Mouse (Mus musculus): ENCODE results near the gene Prpf40b. TPM values are rescaled to one million over a fixed set of nuclear protein-coding genes. Genes with fewer than 3 reads are reported as not detected.

The Prpf40b gene
- total RNA-seq, 2 experiments from 2014 or later = 85.8 to 105 TPM

DNA sequence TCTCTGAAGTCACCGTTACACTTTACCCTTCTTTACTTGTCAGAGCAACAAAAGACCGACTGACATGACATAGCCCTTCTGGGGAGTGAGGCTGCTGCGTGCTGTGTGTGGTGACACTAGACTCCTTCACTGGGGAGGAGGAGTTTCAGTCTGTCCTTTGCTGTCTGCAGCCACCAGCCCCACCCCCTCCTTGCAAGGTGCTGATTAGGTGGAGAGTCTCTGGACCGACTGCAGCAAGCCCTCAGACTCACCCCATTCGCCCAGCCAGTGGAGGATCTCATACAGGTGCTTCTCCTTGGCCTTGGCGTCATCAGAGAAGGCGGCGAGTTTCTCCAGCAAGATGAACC lies 9.7 kb upstream of the Prpf40b start:
- DNase-seq (ENCODE audit: low spot score in 2 of 2) = no peak

DNA sequence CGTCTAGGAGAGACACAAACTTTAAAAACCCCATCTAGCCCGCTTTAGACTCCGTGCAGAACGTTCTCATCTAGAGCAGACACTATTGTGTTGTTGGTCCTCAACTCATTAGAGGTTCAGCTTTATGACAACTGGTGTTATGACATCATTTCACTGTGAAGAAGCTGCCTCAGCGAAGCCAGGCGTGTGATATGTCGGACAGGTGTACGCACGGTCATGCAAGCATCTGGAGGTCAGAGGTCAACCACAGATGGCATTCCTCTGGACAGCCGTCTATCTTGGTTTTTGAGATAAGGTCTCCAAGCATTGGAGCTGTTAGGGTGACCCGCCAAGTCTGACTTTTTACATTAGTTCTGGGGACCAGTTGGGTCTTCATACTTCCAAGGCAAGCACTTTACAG lies 4.3 kb upstream of the Prpf40b start:
- DNase-seq (ENCODE audit: low spot score in 2 of 2) = no peak

DNA sequence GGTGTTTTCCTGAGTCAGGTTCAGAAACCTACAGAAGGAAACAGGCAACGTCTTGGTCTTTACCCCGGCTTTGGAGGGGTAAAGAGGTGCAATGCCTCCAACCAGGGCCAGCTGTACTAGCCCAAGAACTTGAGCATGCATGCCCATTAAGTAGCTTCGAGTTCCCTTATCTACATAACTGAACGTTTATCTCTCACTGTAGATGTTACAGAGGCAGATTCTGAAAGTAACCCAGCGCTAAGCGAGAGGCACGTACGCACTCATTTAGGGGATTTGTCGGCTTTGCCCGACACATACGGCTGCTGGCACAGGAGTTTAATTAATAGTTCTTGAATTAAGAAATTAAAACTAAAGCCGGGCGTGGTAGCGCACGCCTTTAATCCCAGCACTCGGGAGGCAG lies 600 bp upstream of the Prpf40b start:
- DNase-seq (ENCODE audit: low spot score in 2 of 2) = no peak

DNA sequence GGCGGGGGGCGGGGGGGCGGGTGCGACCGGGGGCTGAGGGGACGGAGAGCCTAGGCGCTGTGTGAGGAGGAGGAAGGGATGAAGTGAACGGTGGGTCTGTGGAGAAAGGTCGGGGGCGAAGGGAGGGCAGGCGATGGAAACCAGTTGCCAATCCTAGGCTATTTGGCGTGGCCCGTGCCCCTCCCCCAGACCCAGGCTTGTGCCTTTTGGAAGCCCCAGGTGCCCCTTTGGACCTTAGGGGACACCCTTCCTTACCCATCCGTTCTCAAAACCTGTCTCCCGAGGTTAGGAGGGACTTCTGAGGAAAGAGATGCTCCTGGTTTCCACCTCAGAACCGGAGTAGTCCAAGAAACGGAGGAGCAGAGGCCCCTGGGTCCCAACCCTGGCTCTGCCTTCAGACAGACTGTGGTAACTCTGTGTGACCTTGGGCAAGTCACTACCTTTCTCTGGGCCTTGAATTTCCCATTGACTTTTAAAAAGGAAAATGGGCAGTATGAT lies 646 bp downstream of the Prpf40b start, which contains the start of gene Fam186b:
Fam186b (minus strand) TSS at position 405 of the 498 bp plus-strand sequence.
- DNase-seq (ENCODE audit: low spot score in 2 of 2) = peak; percentile 54 to 64

DNA sequence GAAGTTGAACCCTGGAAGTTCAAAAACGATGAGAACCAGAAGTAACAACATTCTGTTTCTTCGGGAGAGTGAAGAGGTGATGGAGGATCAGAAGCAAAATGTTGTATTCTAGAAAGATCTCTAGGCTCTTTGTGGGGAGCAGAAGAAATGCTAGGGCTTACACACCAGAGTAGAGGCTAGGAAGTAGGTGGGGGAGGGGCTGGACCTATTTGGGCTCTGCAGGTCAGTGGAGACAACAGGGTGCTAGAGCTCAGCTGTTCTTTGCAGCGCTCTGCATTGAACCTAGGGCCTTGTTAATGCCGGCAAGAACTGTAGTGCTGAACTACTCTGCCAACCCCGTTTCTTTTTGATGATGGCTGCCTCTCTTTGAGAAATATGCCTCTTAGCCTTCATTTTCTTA lies 1.3 kb downstream of the Prpf40b start:
- DNase-seq (ENCODE audit: low spot score in 2 of 2) = no peak

DNA sequence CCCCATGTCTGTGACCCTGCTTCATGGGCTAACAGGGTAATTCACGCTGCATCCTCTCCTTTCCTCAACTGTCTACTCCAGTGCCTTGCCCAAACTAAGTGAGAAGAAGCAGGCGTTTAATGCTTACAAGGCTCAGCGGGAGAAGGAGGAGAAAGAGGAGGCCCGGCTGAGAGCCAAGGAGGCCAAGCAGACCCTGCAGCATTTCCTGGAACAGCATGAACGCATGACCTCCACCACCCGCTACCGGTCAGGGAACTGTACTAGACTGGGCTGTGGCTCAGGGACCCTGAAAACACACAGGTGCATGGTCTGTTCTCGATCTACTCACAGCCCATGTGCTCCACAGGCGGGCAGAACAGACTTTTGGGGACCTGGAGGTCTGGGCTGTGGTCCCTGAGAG lies 12.6 kb downstream of the Prpf40b start:
- DNase-seq (ENCODE audit: low spot score in 2 of 2) = no peak

DNA sequence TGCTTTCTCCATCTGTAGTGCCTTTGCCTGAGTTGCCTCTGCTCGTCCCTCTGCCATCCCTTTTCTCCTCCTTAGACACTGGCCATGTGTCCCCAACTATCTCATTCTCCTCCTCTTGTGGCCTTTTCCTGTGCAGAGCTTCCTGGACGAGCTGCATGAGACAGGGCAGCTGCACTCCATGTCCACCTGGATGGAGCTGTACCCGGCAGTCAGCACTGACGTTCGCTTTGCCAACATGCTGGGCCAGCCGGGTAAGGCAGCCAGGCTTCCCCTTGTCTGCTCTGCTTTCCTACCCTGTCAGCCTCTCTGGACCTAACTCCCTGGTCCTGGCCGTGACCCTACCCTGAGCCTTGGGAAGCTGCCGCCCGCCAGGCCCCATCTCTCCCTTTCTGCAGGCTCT lies 14.7 kb downstream of the Prpf40b start:
- no peak for DNase-seq (ENCODE audit: low spot score in 2 of 2)

DNA sequence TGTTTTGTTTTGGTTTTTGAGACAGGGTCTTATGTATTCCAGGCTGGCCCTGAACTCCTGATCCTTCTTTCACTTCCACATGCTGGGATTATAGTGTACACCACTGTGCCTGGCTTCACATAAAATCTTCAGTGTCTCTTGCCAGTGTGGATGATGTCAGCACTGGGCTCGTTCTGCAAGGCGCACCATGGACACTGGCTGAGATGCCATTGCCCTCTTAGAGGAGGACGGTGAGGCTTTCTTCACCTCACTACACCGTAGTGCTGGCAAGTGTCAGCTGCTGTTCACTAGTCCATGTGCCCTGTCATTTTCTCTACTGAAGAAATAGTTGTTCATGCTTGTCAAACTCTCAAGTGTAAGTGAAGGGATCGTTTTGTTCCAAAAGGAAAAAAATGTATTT lies 15.7 kb downstream of the Prpf40b start:
- no peak for DNase-seq (ENCODE audit: low spot score in 2 of 2)

DNA sequence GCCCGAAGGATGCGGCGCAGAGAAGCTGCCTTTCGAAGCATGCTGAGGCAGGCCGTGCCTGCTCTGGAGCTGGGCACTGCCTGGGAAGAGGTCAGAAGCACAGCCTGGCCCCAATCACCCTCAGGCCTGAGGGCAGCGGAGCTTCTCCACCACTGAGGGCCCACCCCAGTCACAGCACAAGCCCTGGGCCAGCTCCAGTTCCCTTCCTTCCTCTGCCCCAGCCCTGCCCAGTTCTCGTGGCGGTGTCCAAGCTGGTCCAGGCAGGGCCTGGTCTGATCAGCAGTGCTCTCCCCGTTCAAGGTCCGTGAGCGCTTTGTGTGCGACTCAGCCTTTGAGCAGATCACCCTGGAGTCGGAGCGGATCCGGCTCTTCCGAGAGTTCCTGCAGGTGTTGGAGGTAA lies 20.0 kb downstream of the Prpf40b start:
- DNase-seq (ENCODE audit: low spot score in 2 of 2) = no peak

DNA sequence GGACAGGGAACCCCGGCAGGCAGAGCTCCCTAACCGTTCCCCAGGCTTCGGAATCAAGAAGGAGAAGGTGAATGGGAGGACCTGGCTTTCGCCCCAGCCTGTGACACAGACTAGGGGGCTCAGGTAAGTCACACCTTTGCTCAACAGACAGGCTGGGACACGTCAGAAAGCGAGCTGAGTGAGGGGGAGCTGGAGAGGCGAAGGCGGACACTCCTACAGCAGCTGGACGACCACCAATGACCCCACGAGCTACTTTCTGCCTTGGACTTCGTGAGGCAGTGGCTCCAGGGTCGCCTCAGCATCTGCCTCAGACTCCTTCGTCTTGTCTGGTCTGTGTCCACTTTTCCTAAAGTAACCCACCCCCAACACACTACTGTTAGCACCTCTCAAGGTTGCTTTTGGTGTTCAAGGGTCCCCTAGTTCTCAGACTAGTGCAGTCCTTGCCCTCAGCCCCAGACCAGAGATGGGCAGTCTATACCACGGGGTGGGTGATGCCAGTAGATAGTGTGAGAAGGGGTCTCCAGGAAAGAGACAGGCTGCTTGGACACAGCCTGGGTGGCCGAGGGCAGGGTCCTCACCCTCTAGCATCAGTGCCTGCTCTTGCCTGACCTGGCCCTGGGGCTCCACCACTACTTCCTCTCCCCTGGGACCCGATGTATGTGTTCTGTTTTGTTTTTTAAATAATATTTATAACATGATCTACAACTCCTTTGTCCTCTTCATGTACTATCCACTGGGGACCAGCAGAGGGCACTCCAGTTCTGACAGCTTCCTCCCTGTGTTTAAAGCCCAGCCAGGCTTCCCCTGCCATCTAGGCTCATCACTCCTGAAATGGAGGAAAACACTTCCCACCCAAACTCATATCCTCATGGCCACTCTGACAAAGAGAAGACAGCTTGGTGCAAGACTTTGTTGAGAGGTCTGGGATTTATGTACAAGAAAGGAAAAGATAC lies 21.7 kb downstream of the Prpf40b start:
- peak; percentile 85 to 89 for DNase-seq (ENCODE audit: low spot score in 2 of 2)

DNA sequence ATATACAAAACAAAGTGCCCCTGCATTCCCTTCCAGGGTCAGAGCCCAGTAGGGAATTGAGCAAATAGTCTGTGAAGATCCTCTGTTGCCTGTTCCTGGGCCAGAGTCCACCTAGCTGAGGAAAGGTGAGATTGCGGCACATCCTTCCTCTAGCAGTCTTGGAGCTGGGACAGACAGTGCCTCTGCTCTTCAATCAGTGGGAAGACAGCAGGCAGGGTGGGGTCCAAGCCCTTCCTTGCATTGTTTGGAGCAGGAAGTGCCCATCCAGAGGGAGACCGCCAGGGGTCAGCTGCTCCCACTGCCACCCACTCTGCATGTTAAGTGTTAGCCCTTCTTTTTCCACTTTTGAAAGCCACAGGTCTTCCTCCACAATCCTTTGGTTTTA lies 22.4 kb downstream of the Prpf40b start:
- peak in 1 of 2 experiments; percentile 38 for DNase-seq (ENCODE audit: low spot score in 2 of 2)

DNA sequence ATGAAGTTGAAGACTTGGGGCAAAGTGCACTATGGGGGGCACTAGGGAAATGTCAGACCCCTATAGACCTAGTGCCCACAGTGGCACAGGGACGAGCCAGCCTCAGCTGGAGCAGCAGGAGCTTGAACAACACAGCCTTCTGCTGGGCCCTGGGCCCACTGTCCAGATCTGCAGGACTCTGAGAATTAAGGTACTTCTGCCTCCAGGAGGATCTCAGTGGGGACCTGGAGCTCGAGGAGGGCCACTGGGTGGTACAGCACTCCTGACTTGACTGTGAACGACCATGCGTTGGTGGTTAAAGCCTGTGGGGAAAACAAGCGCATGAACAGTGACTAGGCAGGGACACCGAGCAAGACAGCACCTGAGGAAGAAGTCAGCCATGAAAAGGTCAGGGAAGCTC lies 23.2 kb downstream of the Prpf40b start:
- DNase-seq (ENCODE audit: low spot score in 2 of 2) = no peak

DNA sequence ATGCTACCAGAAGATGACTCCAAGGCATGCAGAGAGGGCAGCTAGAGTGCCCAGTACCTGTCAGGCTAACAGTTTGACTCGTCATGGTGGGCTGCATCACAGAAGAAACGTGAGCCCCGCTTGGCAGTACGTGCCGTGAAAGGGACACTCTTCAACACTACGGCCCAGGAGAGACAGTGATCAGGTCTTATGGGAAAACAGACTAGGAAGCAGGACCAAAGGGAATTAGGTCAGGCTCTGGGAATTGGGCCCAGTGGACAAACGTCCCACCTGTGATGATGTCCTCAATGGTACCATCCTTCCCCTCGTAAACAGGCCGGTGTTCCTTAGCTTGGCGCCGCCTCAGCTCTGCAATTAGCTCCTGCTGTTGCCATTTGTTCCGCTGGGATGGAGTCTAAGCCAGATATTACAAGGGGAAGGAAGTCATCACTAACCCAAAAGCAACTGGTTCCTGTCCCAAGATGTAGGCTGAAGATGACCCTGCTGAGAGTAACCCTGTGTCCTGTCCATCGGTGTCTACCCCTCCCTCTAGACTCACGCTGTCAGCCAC lies 24.0 kb downstream of the Prpf40b start:
- DNase-seq (ENCODE audit: low spot score in 2 of 2) = no peak

DNA sequence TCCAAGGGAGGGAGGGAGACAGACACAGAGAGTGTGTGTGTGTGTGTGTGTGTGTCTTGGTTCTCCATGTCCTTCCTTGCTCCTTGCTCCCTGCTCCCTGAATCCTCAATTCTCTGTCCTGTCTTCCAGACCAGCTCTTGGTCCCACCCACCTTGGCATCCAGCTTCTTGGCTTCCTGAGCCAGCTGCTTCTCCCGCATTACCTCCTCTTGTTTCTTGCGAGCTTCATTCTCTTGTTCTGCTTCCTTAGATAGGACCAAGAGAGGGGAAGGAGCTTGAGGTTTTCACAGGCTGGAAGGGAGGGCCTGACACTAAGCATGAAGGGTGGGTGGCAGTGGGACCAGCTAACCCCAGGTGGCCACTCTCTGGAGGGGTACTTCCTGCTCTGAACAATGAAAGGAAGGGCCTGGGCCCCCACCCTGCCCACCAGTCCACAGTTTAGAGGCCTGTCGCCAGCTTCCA lies 24.6 kb downstream of the Prpf40b start:
- DNase-seq (ENCODE audit: low spot score in 2 of 2) = no peak

DNA sequence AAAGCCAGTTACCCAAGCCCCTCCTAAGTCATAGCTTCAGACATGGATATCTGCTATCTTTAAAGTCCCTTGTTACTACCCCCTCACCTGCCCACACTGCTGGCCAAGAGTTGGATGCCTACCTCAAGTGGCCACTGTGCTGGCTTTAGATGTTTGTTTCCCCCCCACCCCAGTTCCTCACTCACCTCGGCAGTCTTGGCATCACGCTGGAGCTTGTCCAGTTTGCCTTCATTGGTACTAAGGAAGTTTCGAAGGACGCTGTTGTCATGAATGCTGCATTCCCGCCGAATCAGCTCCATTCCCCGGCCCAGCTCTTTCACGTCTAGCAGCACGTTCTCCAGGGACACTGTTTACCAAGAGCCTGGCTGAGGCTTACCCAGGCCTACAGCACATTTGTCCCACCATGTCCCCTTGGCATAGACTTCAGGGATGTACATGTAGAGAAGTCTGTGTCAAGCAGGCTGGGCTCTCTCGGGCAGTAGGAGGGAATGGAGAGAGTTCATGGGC lies 25.3 kb downstream of the Prpf40b start:
- DNase-seq (ENCODE audit: low spot score in 2 of 2) = no peak

DNA sequence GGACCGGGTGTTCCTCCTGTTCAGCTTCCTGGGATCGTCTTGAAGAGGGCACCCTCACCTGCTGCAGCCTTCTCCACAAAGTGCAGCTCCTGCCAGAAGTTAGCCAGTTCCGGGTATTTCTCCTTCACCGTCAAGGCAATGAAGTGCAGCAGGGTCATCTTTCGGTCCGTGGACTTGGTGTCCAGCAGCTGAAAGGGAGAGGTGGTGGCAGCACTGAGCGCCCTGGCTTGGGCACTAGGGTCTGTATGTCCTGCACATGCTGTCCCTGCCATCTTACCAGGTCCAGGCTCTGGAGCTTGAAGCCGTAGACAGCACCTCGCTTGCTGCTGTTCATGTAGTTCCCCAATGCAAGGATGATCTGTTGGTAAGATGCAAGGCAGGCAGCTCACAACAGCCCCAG lies 26.1 kb downstream of the Prpf40b start:
- DNase-seq (ENCODE audit: low spot score in 2 of 2) = no peak

DNA sequence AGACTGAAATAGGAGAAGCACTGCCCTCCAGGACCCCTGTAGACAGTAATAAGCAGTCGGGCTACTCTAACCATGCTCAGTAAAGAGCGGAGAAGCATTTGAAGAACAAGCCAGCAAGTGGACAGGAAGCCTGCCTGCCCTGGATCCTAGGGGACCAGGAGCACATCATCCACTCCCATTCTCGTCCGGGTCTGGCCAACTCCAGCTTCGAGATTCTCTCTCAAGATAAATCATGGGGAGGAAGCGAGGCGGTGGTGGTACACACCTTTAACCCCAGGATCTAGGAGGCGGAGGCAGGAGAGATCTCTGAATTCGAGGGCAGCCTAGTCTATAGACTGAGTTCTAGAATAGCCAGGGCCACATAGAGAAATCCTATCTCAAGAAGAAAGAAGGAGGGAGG lies 29.3 kb downstream of the Prpf40b start:
- DNase-seq (ENCODE audit: low spot score in 2 of 2) = no peak

DNA sequence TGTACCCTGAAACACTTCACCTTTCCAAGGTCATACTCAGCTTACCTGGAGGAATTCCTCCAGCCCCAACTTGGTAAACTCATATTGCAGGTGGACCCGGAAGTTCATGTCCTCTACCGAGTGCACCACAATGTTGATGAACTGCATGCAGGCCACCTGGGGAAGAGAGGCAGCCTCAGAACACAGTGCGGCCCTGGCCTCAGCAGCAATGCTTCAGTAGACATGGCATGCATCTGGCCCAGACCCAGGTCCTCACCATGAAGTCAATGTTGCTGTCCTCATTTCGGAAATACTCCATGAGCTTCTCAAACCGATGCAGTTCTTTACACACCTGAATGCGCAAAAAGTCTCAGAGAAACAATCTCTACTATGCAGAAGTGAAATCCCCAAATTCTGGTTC lies 30.7 kb downstream of the Prpf40b start:
- no peak for DNase-seq (ENCODE audit: low spot score in 2 of 2)

DNA sequence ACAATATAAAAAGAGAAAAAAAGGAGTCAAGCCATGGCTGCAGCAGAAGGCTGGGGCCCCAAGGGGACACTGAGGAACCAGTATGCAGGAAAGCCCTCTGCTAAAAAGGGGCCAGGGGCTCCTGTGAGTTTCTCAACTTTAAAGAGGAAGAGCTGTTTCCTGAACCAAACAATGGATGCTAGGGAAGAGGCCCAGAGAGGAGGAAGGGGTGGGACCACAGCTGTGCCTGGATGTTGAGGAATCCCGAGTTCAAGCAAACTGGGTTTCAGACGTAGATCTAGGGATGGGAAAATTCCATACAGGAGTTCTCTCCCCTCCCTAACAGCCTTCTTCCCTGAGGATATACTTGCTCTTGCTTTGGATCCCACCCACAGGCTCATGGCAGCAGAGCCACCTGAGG lies 31.5 kb downstream of the Prpf40b start:
- no peak for DNase-seq (ENCODE audit: low spot score in 2 of 2)

DNA sequence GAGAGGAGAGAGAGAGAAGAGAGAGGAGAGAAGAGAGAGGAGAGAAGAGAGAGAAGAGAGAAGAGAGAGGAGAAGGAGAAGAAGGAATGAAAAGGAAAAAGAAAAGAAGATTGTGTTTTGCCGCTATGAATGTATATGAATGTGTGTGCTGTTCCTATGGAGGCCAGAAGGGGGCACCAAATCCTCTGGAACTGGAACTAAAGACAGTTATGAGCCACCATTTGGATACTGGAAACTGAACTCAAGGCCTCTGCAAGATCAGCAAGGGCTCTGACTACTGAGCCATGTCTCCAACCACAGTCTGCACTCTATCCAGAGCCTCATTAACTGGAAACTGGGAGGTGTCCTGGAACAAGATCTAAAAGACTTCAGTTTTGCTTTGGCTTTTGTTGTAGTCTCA lies 32.1 kb downstream of the Prpf40b start:
- no peak for DNase-seq (ENCODE audit: low spot score in 2 of 2)

DNA sequence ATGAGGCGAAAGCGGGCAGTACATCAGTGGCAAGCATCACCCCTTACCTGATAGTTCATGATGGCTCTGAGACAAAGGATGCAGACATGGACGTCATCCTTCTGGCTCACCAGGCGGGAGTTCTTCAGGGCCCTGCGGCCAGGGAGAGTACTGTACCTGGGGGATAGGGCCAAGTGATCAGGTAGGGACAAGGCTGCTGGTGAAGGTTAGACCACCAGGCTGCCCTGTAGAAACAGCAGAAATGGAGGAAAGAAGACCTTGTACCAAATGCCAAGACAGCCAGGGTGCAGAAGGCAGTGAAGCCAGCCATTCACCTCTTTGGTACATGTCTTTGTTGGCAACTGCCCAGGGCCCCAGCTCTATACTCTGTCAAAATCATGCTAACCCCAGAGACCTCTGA lies 33.1 kb downstream of the Prpf40b start:
- DNase-seq (ENCODE audit: low spot score in 2 of 2) = no peak

DNA sequence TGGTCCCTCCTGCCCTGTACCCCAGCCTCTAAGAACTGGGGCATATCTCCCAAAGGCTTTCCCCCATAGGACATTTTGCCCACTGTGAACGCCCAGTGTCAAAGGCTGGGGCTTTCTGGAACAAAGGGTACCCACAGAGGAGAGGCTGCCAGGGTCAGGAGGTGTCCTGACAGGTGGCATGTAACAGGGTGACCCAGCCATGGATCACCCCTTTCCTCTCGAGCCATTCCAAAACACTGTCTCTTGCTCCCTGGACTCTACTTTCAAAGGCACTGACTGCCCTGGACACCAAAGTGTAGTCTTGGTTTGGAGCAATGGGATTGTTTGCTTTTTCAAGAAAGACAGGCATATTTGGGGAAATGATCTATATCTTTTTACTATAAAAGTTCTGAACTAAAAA lies 35.4 kb downstream of the Prpf40b start:
- DNase-seq (ENCODE audit: low spot score in 2 of 2) = no peak
